Mouse (Mus musculus) monocyte, adult 2 months (primary cell): ENCODE measurements around the gene Stard7.
"Not testable (repeated sequence)": the region's sequence is repeated elsewhere in the genome, so short reads cannot be mapped to it uniquely, and the experiment has no call there.

ENCODE experiments used
- DNase-seq, 2 experiments: peaks; one replicate each; pipeline ENCODE4 v3.0.0; 2022; ENCODE audit warnings: low spot score in 2 of 2, low read depth in 1 of 2

The Stard7 gene

GRCm38 (mm10) chr2:127269491-127270299, at the start of gene Stard7:
Stard7 (plus strand) TSS chr2:127270218.
- peak; percentile 85 to 91 for DNase-seq

DNA sequence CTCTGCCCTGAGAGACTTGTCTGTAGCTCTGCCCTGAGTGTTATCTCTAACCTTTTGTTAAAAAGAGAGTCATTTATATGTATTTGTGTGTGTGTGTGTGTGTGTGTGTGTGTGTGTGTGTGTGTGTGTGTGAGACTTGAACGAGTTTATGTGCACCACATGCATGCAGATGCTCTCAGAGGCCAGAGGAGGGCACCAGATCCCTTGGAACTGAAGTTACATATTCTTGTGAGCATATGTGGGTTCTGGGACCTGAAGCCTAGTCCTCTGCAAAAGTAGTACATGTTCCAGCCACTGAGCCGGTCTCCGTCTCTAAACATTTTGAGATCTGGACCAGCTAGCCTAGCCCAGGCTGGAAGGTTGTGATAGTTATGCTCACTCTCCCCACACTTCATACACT, 44.8 kb upstream of the Stard7 start:
- no peak for DNase-seq

DNA sequence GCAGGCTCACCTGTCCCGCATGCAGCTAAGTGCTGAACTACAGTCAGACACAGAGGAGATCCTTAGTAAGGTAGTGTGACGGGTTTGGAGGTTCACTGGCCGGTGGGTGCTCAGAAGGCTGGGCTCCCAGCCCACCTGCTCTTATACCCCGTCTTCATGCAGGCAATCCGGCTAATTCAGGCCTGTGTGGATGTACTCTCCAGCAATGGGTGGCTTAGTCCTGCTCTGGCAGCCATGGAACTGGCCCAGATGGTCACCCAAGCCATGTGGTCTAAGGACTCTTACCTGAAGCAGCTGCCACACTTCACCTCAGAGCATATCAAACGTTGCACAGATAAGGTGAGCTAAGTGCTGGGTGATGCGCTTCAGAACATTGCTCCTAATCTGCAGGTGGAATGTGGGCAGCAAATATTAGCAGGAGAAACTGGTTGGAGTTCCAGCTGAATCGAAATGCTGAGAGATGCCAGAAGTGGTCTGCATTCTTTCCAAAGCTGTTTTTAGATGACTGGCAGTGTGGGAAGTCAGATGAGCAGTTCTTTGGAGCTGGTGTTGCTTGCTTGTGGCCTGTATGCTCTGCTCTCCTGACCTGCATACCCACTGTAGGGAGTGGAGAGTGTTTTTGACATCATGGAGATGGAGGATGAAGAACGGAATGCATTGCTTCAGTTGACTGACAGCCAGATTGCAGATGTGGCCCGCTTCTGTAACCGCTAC, 32.0 kb upstream of the Stard7 start:
- no peak for DNase-seq

- DNase-seq: no peak
These were observed 30.0 kb upstream of the Stard7 start for GRCm38 (mm10) chr2:127240065-127240464.

DNA sequence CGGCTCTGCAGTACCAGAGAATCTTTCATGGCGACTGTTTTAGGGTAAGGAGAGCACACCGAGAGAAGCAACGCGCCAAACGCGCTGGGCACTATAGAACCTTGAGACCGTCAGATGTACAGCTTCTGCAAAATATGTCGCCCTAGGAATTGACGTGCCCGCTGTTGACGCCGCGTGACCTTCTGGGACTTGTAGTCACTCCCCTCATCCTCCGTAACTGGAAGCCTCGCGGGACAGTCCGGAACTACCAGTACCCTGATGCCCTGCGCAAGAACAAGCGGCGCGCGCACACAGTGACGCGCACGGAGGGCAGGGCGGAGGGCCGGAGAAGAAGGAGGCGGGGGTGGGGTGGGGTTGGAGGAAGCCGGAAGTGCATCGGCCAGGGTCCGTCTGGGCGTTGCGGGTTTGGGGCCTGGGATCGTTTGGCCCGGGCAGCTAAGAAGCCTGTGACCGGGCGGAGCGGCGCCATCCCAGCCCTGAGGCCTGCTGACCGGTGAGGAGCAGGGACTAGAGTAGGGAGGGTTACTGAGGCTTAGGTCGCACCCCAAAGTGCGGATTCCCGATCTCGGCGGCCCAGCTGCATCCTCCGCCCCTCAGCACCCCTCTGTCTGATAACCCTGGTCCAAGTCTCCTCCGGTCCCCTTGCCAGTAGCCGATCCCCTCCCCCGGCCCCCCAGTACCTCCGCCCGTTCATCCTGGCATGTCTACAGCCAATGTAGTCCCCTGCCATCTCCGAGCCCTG, 22.3 kb upstream of the Stard7 start, which contains the start of the genes Ciao1 and Tmem127:
Gene Ciao1, minus strand, starts transcription at position 225 of the 742 bp plus-strand sequence.
Gene Tmem127, plus strand, starts transcription at position 317 of the 742 bp plus-strand sequence.
- peak; percentile 94 to 95 for DNase-seq

- DNase-seq: peak in 1 of 2 experiments; percentile 12
These were observed 21.5 kb upstream of the Stard7 start for GRCm38 (mm10) chr2:127248334-127249004.

DNA sequence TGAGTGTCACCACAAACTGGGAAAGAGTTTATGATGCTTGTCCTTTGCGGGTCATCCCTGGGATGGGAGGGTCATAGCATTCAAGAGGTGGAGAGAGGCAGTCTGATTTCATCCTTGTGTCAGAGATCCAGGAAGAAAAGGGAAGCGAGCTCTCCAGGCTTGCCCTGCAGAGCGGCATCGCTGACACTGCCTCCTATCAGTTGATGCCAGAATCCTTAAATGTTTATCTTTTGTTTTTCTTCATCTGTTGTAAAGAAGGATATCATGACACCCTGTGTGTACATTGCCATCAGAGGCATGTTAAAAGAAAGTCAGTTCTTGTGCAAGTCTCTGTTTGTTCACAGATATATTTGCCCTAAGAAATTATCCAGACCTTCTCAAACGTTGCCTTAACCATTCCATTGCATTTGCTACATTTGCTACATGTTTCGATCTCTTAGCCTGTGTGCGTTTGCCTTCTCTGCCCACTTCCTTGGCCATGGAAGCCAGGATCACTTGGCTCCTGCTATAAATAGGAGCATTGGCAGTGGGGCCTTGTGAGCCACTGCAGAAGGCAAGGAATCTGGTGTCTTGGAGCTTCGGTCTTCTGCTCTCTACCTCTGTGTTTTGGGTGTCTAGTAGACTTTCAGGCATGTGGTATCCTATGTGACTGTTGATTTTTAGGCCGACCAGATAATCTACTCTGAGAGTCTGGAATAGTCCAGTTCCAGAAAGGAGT, 19.6 kb upstream of the Stard7 start:
- DNase-seq: no peak

- DNase-seq: no peak
These were observed 18.6 kb upstream of the Stard7 start for GRCm38 (mm10) chr2:127251457-127251856.

DNA sequence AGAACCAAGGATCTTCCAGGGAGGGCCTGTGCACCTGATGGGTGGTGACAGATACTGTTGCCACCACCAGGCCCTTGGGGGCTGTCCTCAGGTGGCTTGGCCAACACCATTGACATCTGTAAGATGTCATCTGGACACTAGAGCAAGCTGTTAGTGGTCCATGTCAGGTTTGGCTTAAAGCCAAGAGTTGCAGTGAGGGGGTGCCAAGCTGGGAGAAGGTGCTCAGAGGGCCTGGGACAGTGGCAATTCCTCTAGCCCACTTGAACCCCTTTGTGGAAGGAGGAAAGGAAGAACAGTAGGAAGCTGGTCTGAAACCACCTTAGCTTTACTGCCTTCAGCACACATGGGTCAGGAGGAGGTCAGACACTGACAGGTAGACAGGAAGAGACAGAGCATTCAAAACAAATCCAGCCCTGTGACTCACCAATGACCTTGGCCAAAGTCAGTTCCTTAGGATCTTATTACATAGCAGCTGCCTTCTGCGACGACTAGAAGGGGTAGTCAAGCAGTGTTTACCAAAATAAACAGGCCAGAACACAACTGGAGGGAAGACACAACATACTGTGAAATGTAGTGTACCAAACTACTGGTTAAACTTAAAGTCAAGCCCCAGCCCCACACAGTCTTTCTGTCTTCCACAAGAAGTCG, 18.0 kb upstream of the Stard7 start:
- no peak for DNase-seq

DNA sequence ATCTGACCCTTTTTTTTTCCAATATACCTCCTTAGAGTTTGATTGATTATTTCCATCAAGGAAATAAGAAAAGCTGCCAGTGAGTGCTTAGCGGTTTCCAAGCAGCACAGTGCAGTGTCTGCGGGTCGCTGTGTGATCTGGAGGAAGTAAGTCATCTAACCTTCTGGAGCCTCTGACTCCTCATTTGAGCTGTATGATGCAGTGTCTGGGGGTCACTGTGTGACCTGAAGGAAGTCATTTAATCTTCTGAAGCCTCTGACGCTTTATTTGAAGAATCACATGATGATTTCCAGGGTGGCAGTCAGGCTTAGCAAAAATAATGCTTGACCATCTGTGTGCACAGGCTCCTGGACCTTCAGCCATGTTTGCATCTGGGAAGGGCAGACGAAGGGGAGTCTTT, 17.2 kb upstream of the Stard7 start:
- no peak for DNase-seq

GRCm38 (mm10) chr2:127254604-127255134, 15.3 kb upstream of the Stard7 start:
- no peak for DNase-seq

GRCm38 (mm10) chr2:127255294-127255693, 14.7 kb upstream of the Stard7 start:
- DNase-seq: no peak

GRCm38 (mm10) chr2:127259340-127259739, 10.7 kb upstream of the Stard7 start:
- DNase-seq: no peak

DNA sequence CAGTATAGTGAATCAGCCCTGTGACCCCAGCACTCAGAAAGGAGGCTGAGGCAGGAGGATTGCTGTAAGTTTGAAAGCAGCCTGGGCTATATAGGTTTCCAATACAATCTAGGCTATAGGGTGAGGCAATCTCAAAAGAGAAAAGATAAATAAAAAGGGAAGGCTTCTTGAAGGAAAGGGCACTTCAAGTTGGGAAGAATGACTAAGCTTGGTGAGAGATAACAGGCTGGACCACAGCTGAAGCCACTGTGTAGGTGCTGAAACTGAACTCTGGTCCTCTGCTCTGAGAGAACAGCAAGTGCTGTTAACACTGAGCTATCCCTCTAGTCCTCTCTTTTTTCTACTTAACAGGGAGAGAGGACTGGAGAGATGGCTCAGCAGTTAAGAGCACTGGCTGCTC, 7.5 kb upstream of the Stard7 start:
- no peak for DNase-seq

GRCm38 (mm10) chr2:127267854-127268253, 2.2 kb upstream of the Stard7 start:
- DNase-seq: no peak

GRCm38 (mm10) chr2:127270300-127271041, 453 bp downstream of the Stard7 start:
- peak; percentile 70 to 86 for DNase-seq

- DNase-seq: no peak
These were observed 1.1 kb downstream of the Stard7 start for GRCm38 (mm10) chr2:127271042-127271515.

DNA sequence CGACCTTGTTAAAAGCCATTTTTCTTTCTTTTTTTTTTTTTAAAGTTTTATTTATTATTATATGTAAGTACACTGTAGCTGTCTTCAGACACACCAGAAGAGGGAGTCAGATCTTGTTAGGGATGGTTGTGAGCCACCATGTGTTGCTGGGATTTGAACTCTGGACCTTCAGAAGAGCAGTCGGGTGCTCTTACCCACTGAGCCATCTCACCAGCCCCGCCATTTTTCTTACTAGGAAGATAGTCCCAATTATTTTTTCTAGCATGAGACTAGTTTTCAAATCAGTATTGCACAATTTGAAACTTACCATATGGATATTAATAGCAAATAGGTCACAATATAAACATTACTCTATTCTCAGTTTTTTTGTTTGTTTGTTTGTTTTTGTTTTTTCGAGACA, 2.0 kb downstream of the Stard7 start:
- DNase-seq: not testable (repeated sequence)

DNA sequence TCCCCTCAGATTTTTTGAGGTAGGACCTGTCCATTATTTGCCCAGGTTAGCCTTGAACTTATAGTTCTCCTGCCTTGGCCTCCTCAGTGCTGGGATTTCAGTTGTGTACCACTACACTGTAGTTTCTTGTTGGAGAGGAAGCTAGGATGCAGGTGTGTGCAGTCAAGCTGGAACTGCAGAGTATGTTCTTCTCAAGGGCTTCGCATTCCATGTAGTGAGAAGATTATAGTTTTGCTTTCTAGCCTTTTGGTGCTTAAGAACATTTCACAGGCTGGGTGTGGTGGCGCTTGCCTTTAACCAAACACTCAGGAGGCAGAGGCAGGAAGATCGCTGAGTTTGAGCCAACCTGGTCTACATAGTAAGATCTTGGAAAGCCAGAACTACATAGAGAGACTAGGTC, 2.8 kb downstream of the Stard7 start:
- no peak for DNase-seq
